Mouse (Mus musculus): Measurements from ENCODE around the gene Nptn. TPM values are rescaled to one million over a fixed set of nuclear protein-coding genes. Genes with fewer than 3 reads are reported as not detected.
"Not testable (repeated sequence)": the region's sequence is repeated elsewhere in the genome, so short reads cannot be mapped to it uniquely, and the experiment has no call there.

The Nptn gene
- polyA plus RNA-seq, 1 experiment from 2014 or later = 99.1 TPM

DNA sequence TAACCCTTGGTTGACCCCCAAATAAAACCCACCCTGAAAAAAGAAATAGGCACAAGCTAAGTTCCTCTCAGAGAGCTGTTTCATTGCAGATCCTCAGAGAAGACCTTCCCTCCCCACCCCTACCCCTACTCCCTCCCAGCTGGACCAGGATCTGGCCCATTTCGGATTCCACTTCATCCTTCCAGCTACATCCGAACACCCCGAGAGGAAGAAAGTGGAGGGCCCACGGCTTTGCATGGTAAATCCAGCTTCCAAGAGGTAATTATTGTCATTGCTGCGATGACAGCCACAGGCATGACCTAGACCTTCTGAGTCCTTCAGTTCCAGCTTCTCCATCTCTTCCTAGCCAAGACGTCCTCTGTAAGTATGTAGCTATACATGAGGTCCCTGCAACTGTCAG, 31.1 kb upstream of the Nptn start:
- no peak overlapping the region for H3K27ac ChIP-seq
- H3K4me3 ChIP-seq (replicated peaks) = no peak overlapping the region
- H3K9me3 ChIP-seq = no peaks in the 10 kb centered on the region
- H3K36me3 ChIP-seq = no peaks in the 10 kb centered on the region
- no peak overlapping the region for H3K9ac ChIP-seq (replicated peaks)
- no peak for ATAC-seq
- no peak overlapping the region for H3K4me2 ChIP-seq (replicated peaks)
- H3K27me3 ChIP-seq = no peaks in the 10 kb centered on the region
- H3K4me1 ChIP-seq (replicated peaks) = peaks cover 57% of the 10 kb centered on the region
- WGBS = 95% methylated on average over 6 of the region's 6 CpGs

DNA sequence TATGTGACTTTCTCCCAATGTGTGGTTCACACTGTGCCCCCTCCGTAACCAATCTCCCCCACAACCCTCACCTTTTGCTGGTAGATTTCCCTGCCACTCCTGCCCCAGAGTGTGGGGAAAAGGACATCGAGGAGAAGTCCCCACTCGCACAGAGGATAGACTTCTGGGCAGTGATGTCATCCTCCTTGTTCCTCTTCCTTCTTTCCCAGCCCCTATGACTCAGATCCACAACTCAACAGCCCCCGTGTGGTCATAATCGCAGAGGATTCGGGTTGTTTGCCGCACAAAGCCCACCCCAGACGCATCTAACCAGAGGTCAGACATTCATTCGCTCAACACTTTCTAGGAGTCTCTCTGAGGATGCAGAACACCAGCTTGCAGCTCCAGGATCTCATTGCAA, 30.0 kb upstream of the Nptn start:
- 84% methylated on average over 9 of the region's 9 CpGs for WGBS
- Histone ChIP-seq H3K27ac (no peak overlapping the region), H3K9me3 (no peaks in the 10 kb centered on the region), H3K36me3 (no peaks in the 10 kb centered on the region), H3K4me3 (replicated peaks) (no peak overlapping the region), H3K27me3 (no peaks in the 10 kb centered on the region), H3K9ac (replicated peaks) (no peak overlapping the region), H3K4me2 (replicated peaks) (no peak overlapping the region), H3K4me1 (replicated peaks) (peaks cover 60% of the 10 kb centered on the region)
- no peak for ATAC-seq

DNA sequence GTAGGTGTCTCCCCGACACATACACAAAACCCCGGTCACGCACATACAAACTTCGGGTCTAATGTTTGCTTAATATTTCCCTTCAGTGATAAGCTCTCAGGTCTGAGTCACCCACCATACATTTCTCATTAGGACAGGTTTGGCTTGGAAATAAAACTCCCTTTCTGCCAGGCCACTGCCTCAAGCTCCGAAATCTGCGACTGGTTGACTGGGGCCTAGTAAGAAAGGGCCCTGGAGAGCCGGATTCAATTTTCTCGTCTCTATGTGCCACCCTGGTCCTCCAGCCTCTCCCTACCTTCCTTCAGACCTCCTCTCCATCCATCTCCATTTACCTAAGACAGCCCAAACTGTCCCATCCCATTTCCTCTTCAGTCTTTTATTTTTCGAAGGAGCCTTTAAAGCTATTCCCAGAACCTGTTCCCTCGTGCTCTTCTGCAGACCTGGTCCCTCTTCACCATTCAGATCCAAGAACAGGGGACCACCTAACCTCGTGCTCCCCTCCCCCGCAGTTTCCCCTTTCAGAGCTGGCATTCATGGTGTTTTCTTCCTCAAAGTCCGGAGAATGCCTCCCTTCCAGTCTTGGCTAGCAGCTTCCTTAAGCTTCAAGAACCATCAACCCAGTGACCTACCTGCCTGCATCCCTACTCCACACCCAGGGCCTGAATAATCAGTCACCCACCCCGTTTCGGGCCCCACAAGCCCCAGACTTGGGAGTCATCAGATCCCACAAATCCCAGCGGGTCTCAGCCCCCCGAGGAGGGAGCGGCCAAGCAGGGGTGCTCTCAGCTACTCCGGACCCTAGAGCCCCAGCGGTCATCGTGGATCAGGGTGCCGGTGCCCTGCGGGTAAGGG, 27.8 kb upstream of the Nptn start:
- Histone ChIP-seq H3K36me3 (no peaks in the 10 kb centered on the region), H3K27me3 (no peaks in the 10 kb centered on the region), H3K27ac (peak overlapping the region; percentile 98), H3K9ac (replicated peaks) (peak overlapping the region; percentile 95), H3K4me1 (replicated peaks) (peaks cover 42% of the 10 kb centered on the region), H3K9me3 (no peaks in the 10 kb centered on the region), H3K4me3 (replicated peaks) (peak overlapping the region; percentile 88), H3K4me2 (replicated peaks) (peak overlapping the region; percentile 89)
- no peak; the same call in 1 of the 2 replicates for ATAC-seq
- WGBS = 17% methylated on average over 23 of the region's 23 CpGs

DNA sequence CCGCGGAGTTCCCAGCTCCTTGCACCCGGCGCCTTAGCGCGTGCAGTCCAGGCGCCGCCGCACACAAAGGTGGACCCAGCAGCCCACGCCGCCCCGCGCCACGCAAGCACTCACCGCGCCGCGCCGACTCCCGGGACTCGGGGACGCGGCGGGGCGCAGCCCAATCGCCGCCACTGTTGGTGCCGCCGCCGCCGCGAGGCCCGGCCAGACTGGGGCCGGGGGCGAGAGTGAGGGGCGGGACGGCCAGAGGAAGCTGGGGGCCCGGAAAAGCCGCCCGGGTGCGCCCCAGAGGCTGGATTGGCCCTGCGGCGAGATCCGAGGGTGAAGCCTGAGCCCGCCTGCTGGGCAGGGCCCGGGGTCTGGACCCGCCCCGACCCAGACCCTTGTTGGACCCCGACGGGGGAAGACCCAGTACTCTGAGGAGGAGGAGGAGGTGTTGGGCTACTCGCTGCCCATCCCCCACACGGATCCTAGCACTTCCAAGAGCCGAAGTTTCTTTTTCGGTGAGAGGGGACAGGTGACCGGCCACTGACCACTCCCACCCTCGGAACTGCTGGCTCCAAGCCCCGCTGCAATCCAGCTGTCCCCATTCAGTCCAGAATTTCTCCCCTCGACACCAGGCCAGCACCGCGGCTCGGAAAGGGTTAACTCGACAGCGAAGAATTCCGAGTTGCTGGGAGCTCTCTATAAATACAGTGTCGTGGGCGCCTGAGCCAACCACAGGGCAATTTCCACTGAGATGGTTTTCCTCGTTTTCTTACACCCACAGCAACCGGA, 26.9 kb upstream of the Nptn start, which contains the start of gene Cd276:
Cd276 (minus strand) TSS at position 530 of the 777 bp plus-strand sequence.
- H3K9ac ChIP-seq (replicated peaks) = peak within 1 kb of the TSS; percentile 95
- H3K4me3 ChIP-seq (replicated peaks) = peak within 1 kb of the TSS; percentile 88
- no peaks in the 10 kb centered on the region for H3K27me3 ChIP-seq
- H3K27ac ChIP-seq = peak within 1 kb of the TSS; percentile 98
- peak within 1 kb of the TSS; percentile 89 for H3K4me2 ChIP-seq (replicated peaks)
- no peaks in the 10 kb centered on the region for H3K36me3 ChIP-seq
- ATAC-seq = peak; percentile 83
- WGBS = under 1% methylated on average over 66 of the region's 68 CpGs
- H3K9me3 ChIP-seq = no peaks in the 10 kb centered on the region
- peaks cover 38% of the 10 kb centered on the region for H3K4me1 ChIP-seq (replicated peaks)

DNA sequence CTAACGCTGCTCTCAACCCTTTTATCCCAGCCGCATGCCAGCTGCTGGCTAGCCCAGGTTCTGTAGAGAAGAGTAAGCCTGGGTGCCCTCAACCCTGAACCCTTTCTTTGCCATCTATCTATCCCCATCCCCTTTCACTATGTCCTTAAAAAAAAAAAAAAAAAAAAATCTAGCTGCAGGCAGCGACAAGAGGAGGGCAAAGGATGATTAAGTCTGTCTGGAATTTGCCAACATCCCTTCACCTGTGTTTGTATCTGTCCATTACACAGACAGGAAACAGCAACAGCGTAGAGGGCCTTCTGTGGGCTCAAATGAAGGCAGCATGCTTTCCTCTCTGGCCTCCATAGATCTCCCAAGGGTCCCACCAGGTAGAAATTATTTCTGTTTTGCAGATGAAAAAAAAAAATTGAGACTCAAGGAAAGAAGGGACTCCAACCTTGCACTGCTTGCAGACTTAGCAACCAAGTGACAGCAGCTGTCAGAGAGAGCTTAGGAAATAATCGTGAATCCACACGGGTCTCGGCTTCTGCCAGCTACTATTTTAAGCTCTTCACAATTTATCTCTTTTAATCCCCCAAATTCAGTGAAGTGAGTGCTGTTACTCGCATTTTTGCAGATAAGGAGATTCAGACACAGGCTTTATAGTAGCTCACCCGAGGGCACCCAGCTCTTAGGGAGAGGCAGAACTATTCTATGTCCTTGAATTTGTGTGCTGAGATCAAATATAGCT, 26.2 kb upstream of the Nptn start:
- no peak for ATAC-seq
- Histone ChIP-seq H3K36me3 (no peaks in the 10 kb centered on the region), H3K9ac (replicated peaks) (peak overlapping the region; percentile 95), H3K4me2 (replicated peaks) (peak overlapping the region; percentile 89), H3K27me3 (no peaks in the 10 kb centered on the region), H3K4me3 (replicated peaks) (peak overlapping the region; percentile 88), H3K27ac (peak overlapping the region; percentile 98), H3K4me1 (replicated peaks) (peaks cover 38% of the 10 kb centered on the region), H3K9me3 (no peaks in the 10 kb centered on the region)
- 13% methylated on average over 9 of the region's 9 CpGs for WGBS

DNA sequence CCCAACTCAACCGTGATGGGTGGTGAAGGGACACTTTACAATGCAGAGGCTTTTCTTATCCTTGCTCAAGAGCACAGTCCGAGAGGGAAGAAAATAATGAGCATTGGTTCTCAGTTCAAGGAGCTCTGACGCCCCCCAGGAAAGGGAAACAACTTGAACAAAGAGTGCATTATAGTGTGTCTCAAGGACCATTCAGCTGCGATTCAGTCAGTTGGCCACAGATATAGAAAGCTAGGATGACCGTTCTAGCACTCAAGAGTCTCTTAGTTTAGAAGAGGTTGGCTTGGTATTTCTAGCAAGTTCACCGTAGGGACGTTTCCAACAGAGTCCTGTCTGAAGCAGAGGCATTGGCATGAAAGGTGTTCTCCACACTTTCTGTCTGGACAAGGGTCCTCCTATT, 25.4 kb upstream of the Nptn start:
- H3K27me3 ChIP-seq = no peaks in the 10 kb centered on the region
- no peak overlapping the region for H3K27ac ChIP-seq
- H3K4me2 ChIP-seq (replicated peaks) = no peak overlapping the region
- ATAC-seq = no peak
- H3K4me3 ChIP-seq (replicated peaks) = no peak overlapping the region
- H3K9me3 ChIP-seq = no peaks in the 10 kb centered on the region
- no peak overlapping the region for H3K9ac ChIP-seq (replicated peaks)
- no peaks in the 10 kb centered on the region for H3K36me3 ChIP-seq
- H3K4me1 ChIP-seq (replicated peaks) = peaks cover 38% of the 10 kb centered on the region
- 51% methylated on average over 7 of the region's 7 CpGs for WGBS

DNA sequence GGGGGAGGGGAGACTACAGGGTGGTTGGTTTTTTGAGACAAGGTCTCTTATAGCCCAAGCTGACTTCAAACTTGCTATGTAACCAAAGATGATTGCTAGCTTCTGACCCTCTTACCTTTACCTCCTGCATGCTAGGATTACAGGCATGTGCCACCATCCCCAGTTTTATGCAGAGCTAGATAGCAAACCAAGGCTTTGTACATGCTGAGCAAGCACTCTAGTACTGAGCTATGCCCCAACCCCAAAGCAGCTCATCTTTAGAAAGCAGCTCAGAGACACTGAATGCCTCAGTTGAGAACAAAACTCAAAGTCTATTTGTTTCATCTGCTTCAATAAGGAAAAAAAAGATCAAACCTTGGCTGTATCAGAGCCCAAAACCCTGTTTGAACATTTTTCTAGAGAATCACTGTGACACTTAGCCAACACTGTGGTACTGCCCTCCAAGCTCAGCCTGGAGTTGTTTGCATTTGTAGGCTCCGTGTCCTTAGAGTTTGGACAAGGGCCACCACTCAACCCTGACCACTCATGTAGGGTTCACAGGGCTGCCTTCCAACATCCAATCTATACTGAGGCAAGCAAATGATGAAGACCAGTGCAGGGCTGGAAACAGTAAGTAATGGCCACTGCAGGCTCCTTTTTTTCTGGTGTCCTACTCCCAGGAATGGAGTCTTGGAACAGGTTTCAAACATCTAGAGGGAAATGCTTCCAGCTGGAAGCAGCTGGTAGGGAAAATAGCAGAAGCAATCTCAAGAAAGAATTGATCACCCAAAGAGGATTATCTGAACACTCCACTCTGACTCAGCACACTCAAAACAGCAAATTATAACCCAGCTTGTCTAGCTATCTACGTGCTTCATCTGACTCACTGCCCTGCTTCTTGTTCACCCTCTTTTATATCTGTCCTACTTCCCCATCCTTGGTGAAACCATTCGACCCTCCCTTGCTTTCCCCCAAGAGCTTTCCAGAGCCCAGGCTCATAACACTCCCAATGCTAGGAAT, 24.3 kb upstream of the Nptn start:
- H3K4me1 ChIP-seq (replicated peaks) = peaks cover 30% of the 10 kb centered on the region
- H3K4me2 ChIP-seq (replicated peaks) = no peak overlapping the region
- no peak for ATAC-seq
- no peaks in the 10 kb centered on the region for H3K27me3 ChIP-seq
- H3K27ac ChIP-seq = no peak overlapping the region
- no peak overlapping the region for H3K9ac ChIP-seq (replicated peaks)
- WGBS = 77% methylated on average over 3 of the region's 3 CpGs
- no peaks in the 10 kb centered on the region for H3K9me3 ChIP-seq
- no peak overlapping the region for H3K4me3 ChIP-seq (replicated peaks)
- no peaks in the 10 kb centered on the region for H3K36me3 ChIP-seq

DNA sequence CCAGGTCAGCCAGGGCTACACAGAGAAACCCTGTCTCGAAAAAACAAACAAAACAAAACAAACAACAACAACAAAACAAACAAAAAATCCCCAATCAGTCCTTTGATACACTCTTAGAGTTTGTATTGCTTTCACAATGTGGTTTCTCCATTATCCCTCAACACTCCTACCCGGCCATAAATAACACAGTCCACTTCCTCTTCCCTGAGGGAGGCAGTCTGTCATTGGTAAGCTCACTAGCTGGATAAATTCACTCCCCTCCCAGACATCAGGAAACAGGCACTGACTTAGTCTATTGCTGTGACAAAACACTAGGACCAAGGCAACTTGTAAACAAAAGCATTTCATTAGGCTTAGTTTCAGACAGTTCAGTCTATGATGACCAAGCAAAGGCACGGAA, 21.8 kb upstream of the Nptn start:
- no peak overlapping the region for H3K9ac ChIP-seq (replicated peaks)
- 71% methylated on average over 3 of the region's 3 CpGs for WGBS
- no peaks in the 10 kb centered on the region for H3K36me3 ChIP-seq
- no peak for ATAC-seq
- no peak overlapping the region for H3K4me2 ChIP-seq (replicated peaks)
- H3K4me1 ChIP-seq (replicated peaks) = peaks cover 15% of the 10 kb centered on the region
- no peaks in the 10 kb centered on the region; the same call in 1 of the 2 replicates for H3K9me3 ChIP-seq
- H3K27me3 ChIP-seq = no peaks in the 10 kb centered on the region
- H3K4me3 ChIP-seq (replicated peaks) = no peak overlapping the region
- no peak overlapping the region for H3K27ac ChIP-seq

DNA sequence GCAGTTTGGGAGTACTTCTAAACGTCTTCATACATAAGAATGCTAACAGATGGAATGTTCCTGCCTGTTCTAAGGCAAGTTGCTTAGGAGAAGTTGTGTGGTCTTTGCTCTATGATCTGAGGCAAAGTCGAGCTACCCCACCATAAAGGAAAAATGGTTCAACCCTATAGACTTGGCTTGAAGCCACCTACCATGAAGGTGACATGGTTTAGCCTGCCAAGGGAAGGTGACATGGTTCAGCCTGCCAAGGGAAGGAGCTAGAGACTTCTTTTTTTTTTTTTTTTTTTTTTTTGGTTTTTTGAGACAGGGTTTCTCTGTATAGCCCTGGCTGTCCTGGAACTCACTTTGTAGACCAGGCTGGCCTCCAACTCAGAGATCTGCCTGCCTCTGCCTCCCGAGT, 16.1 kb upstream of the Nptn start:
- not testable (repeated sequence) for H3K4me2 ChIP-seq (replicated peaks); H3K27ac ChIP-seq; H3K4me3 ChIP-seq (replicated peaks); H3K4me1 ChIP-seq (replicated peaks); H3K9me3 ChIP-seq; H3K27me3 ChIP-seq; ATAC-seq; H3K9ac ChIP-seq (replicated peaks); H3K36me3 ChIP-seq
- 88% methylated on average over 3 of the region's 3 CpGs for WGBS

DNA sequence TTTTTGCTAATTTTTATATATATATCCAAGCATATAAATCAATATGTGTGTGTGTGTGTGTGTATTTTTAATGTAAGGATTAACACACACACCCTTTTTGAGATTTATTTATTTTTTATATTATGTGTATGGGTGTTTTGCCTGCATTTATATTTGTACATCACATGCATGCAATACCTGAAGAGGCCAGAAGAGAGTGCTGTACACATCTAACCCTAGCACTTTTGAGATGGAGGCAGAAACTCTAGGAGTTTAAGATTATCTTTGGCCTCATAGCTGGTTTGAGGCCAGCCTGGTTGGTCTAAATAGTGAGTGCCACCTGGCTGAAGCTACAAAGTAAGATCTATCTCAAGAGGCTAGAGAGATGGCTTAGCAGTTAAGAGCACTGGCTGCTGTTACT, 14.4 kb upstream of the Nptn start:
- H3K9ac ChIP-seq (replicated peaks) = no peak overlapping the region
- H3K27me3 ChIP-seq = no peaks in the 10 kb centered on the region
- no peak overlapping the region for H3K27ac ChIP-seq
- no peak overlapping the region for H3K4me3 ChIP-seq (replicated peaks)
- H3K36me3 ChIP-seq = no peaks in the 10 kb centered on the region
- no peak overlapping the region for H3K4me2 ChIP-seq (replicated peaks)
- no peaks in the 10 kb centered on the region; the same call in 1 of the 2 replicates for H3K9me3 ChIP-seq
- no peak for ATAC-seq
- H3K4me1 ChIP-seq (replicated peaks) = no peaks in the 10 kb centered on the region

DNA sequence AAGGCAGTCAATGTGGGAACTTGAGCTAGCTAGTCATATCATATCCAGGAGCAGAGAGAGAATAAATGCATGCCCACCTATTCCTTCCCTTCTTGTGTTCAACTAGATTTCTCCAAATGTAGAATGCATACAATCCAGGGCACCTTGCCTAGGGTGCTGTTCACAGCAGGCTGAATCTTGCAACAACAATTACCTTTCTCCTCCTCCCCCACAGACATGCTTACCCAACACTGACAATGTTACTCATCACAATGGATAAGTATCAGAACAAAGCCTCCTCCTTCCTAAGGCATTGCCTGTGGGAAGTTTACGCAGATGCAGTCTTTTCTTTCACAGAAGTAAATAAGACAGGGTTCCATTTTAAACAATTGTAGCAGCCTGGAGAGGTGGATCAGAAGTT, 11.0 kb upstream of the Nptn start:
- Histone ChIP-seq H3K9ac (replicated peaks) (no peak overlapping the region), H3K36me3 (no peaks in the 10 kb centered on the region), H3K4me3 (replicated peaks) (no peak overlapping the region), H3K4me2 (replicated peaks) (no peak overlapping the region), H3K27ac (no peak overlapping the region), H3K27me3 (no peaks in the 10 kb centered on the region), H3K9me3 (no peaks in the 10 kb centered on the region), H3K4me1 (replicated peaks) (no peaks in the 10 kb centered on the region)
- WGBS = 97% methylated on average over 1 of the region's 1 CpGs
- no peak for ATAC-seq

Measured in midbrain, embryonic 13.5 days (tissue).